Mouse (Mus musculus) G1E (cell line): ENCODE data around the gene Irf2bp2.

Source experiments
- CTCF ChIP-seq: IDR thresholded peaks from 2 replicates; pipeline ENCODE4 v1.5.1; 2012; ENCODE audit warnings: low read depth, low read length, inconsistent platforms, mixed read lengths
- GATA2 ChIP-seq: IDR thresholded peaks from 2 replicates; pipeline ENCODE4 v1.6.1; 2012; ENCODE audit warnings: low read depth, low read length, inconsistent platforms, borderline replicate concordance
- TAL1 ChIP-seq: conservative IDR thresholded peaks from 2 replicates; pipeline ENCODE4 v1.6.1; 2012; ENCODE audit warnings: low read depth, low read length, inconsistent platforms, mixed read lengths

DNA sequence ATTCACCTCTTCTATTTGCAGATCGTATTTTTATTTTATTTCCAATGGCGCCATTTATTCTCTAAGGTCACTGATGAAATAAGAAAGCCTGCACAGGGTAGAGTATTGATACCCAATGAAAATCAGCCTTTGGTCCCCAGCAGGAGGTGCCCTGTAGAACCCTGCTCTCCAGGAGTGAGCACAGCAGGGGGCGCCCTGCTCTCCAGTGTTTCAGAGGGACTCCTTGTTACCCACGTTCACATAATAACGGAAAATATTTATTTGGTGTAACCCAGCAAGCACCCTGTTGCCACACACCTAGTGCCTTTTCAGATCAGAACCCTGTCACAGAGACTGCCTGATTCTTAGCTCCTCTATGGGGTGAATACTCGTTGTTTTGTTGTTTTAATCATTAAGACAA, 11.3 kb downstream of the Irf2bp2 start:
- peak; percentile 37; the same call in 1 of the 2 replicates for TF ChIP-seq CTCF
- no peak for TF ChIP-seq GATA2
- TF ChIP-seq TAL1: no peak
